Mouse (Mus musculus): Measurements from ENCODE around the gene Foxk2. TPM values are rescaled to one million over a fixed set of nuclear protein-coding genes. Genes with fewer than 3 reads are reported as not detected.
A peak's percentile ranks its signal among the peaks of the same experiment; 100 is the strongest.

Gene Foxk2
- total RNA-seq (2022) = 10 to 100 TPM; 65.3 to 83.7 (median 78.3) TPM

GRCm38 (mm10) chr11:121259160-121260100 is at the start of gene Foxk2:
Gene Foxk2 (plus strand): TSS chr11:121259990.
- peak; percentile 75 to 84 for DNase-seq (ENCODE audit: low spot score in 2 of 2)

GRCm38 (mm10) chr11:121216831-121217230 is 43.0 kb upstream of the Foxk2 start:
- no peak for DNase-seq (ENCODE audit: low spot score in 2 of 2)

- no peak for DNase-seq (ENCODE audit: low spot score in 2 of 2)
These were observed 40.0 kb upstream of the Foxk2 start for GRCm38 (mm10) chr11:121219776-121220175.

- DNase-seq (ENCODE audit: low spot score in 2 of 2) = no peak
These were observed 39.0 kb upstream of the Foxk2 start for GRCm38 (mm10) chr11:121220771-121221170.

- no peak for DNase-seq (ENCODE audit: low spot score in 2 of 2)
These were observed 38.3 kb upstream of the Foxk2 start for GRCm38 (mm10) chr11:121221321-121222010.

DNA sequence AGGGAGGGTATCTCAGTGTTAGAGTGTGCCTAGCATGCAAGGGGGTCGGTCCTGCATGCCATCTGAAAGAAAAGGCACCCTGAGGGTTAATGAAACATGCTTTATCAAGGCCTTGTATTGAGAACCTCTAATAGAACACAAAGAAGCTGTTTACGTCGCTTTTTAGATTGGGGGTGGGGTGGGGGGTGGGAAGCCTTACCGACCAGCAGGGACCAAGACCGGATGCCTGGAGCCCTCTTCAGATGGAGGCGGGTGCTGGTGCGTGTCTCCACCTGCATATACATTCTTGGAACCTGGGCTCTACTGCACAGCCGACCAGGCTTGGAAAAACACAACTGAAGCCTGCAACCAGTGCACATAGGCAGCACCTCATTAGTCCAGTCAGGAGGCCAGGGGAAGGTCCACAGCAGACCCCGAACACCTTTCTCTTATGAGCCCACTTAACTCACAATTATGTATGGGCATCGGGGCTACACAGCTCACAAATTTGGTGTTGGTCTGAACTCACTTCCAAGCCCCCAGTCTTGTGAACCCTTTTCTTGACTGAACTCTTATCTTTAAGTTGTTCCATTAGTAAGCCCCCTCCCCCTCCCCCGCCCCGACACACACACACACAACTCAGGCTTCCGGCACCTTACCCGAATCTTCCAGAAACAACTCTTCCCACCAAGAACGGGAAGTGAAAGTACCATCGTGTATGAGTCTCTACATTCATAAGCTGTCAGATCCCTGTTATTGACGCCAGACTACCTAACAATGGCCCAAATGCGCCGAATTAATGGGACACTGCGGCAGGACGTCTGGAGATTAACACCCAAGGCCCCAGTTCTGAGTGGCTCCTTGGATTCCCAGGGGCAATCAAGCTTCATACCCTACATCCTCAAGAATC is 31.4 kb upstream of the Foxk2 start:
- no peak for DNase-seq (ENCODE audit: low spot score in 2 of 2)

- peak; percentile 46 to 63 for DNase-seq (ENCODE audit: low spot score in 2 of 2)
These were observed 30.8 kb upstream of the Foxk2 start, which contains the start of gene Cybc1 for GRCm38 (mm10) chr11:121229018-121229439. Gene Cybc1 (minus strand): TSS chr11:121229322.

GRCm38 (mm10) chr11:121231191-121231590 is 28.6 kb upstream of the Foxk2 start:
- DNase-seq (ENCODE audit: low spot score in 2 of 2) = no peak

- DNase-seq (ENCODE audit: low spot score in 2 of 2) = no peak
These were observed 28.0 kb upstream of the Foxk2 start for GRCm38 (mm10) chr11:121231628-121232291.

GRCm38 (mm10) chr11:121232706-121233105 is 27.1 kb upstream of the Foxk2 start:
- DNase-seq (ENCODE audit: low spot score in 2 of 2) = no peak

DNA sequence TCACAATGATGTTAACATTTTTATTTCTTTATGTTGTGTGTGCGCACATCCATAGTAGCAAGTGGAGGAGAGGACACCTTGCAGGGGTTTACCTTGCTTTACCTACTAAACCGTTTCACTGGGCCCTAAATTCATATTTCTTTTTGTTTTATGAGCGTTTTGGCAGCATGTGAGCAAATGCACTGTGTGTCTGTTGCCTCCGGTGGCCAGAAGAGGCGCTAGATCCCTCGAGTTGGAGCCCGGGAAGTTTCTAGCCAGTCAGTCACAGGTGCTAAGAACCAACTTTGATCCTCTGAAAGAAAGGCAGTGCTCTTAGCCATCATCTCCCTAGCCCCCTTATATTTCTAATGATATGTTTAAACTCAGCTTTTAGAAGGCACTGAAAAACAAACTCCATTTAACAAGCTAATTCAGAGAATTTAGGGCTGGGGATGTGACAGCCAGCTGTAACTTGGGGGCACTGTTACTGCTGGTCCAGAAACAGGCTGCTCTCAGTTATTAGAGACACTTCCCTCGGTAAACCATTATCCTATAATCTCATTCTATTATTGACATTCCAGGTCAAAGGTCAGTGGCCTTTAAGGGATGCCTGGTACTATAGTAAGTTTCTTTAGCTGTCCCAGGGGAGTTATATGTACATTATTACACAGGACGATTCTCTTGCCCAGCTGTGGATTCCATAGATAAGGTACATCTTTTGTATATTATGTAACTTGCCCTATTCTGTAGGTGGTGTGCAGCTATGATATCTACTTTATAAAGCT is 24.1 kb upstream of the Foxk2 start:
- DNase-seq (ENCODE audit: low spot score in 2 of 2) = no peak

- peak; percentile 99 to 100 for DNase-seq (ENCODE audit: low spot score in 2 of 2)
These were observed 23.0 kb upstream of the Foxk2 start, which contains the start of gene Narf for GRCm38 (mm10) chr11:121236564-121237344. Gene Narf (plus strand): TSS chr11:121237253.

DNA sequence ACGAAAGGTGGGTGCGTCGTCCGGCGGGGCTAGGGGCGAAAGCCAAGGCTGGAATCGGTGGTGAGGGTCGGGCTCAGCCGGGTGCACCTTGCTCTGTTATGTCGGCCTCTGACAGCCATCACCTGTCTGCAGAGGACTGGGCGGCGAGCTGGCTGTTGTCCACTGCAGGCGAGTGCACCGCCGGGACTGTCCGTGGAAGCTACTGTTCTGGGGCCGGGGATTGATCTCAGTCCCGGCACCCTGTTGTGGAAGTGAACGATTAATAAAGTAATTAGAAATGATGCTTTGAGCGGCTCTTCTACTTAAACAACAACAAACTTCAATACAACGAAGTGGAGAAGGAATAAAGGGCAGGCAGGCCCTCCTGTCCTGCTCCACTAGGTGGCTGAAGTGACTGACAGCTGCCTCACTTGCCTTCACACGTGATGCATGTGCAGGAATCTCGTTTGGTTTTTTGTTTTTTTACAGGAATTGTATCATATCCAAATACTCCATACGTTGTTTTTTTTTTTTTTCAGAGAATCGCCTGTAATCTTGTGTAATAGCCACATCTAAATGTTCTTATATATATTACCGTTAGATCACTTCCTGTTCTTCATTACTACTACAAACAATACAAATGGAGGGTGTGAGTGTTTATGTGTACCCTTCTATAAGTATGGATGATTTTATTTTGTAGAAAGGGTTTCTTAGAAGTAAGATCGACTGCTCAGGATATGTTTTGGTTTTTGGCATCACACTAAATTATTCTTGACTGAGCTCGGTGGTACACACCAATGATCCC is 22.3 kb upstream of the Foxk2 start:
- DNase-seq (ENCODE audit: low spot score in 2 of 2) = no peak

DNA sequence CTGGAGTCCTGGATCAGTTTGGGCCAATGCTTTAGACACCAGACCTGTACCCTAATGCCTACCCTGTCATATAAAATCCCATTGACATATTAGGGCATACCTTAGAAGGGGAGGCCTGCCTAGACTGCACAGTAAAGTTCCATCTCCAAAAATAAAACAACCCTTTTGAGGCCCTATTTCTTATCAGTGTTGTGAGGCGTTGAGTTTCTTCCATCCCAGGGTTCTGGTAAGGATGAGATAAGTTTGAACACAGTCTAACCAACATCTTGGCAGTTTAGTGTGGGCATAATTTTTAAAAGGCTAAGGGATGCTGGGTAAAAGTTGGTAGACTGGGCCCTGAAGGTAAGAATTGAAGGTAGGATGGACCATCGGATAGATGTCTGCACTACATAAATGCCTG is 20.1 kb upstream of the Foxk2 start:
- no peak for DNase-seq (ENCODE audit: low spot score in 2 of 2)

GRCm38 (mm10) chr11:121250196-121250595 is 9.6 kb upstream of the Foxk2 start:
- no peak for DNase-seq (ENCODE audit: low spot score in 2 of 2)

DNA sequence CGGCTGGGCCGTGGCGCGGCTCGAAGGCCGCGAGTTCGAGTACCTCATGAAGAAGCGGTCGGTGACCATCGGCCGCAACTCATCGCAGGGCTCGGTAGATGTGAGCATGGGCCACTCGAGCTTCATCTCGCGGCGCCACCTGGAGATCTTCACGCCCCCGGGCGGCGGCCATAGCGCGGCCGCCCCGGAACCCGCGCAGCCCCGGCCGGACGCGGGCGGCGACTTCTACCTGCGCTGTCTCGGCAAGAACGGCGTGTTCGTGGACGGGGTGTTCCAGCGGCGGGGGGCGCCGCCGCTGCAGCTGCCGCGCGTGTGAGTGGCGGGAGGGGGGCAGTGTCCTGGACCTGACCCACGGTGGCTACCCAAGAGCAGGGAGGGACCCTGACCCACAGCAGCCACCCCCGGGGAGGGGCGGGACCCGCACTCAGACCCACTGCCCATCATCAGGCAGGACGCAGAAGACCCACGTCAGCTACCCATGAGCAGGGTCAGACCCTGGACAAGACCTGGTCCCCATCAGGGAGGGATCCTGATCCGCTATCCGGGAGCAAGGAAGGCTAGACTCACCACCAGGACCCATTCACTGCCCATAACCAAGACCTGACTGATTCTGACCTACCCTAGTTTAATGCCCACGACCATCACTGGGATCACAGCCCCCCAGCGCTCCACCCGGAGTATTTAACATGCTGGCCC is 569 bp downstream of the Foxk2 start:
- peak in 1 of 2 experiments; percentile 28 for DNase-seq (ENCODE audit: low spot score in 2 of 2)

- no peak for DNase-seq (ENCODE audit: low spot score in 2 of 2)
These were observed 1.3 kb downstream of the Foxk2 start for GRCm38 (mm10) chr11:121261074-121261473.

DNA sequence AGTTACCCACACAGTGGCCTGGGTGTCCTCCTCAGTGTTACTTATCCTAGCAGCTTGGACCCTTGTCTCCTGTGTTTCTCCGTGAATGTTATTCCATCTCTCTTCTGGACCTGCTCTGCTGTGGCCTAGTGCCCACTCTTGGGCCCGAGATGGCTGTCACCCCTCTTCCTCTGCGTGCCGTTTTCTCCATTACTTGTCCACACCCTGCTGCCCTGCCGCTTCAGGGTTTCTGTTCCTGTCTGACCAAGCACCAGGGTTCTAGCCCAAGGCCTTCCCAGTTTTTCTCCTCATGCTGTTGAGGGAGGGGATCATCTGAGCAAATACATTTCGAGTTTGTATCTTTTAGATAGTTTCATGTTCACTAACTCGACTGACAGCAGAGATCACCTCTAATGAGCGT is 17.7 kb downstream of the Foxk2 start:
- no peak for DNase-seq (ENCODE audit: low spot score in 2 of 2)
